In genomic region chr3:98085812-98086268, GRCm38 (mm10) we compare ENCODE assay signal across 8 mouse cellular contexts.
DNase-seq lines count a peak whose midpoint lies in the region; ATAC-seq and TF ChIP-seq lines count a peak whose summit lies in the region.

No protein-coding gene starts in this region.

- no peak overlapping the region for H3K4me2 ChIP-seq in embryonic facial prominence, embryonic 11.5 days (ENCODE audit: low read depth, low read length)
- no peak overlapping the region for H3K4me2 ChIP-seq in neural tube, embryonic 15.5 days

- H3K27ac ChIP-seq in kidney, adult 2 months (ENCODE audit: insufficient read depth, low read depth, low read length): no peak overlapping the region
- peak overlapping the region; percentile 75 for H3K27ac ChIP-seq in embryonic facial prominence, embryonic 11.5 days (replicated peaks; ENCODE audit: low read depth, low read length)
- peak overlapping the region; percentile 49; the same call in 1 of the 2 replicates for H3K27ac ChIP-seq in neural tube, embryonic 15.5 days (replicated peaks)

- no peaks in the 10 kb centered on the region for H3K36me3 ChIP-seq in kidney, adult 2 months (ENCODE audit: control insufficient read depth, insufficient read depth, low read length)
- H3K36me3 ChIP-seq in embryonic facial prominence, embryonic 11.5 days (replicated peaks; ENCODE audit: control insufficient read depth, insufficient read depth, low read depth, low read length): no peaks in the 10 kb centered on the region
- no peaks in the 10 kb centered on the region for H3K36me3 ChIP-seq in neural tube, embryonic 15.5 days

- no peak for TF ChIP-seq POLR2A in kidney, adult 2 months (IDR thresholded peaks at IDR 0.05; ENCODE audit: low read depth, low read length)

- H3K9me3 ChIP-seq in embryonic facial prominence, embryonic 11.5 days (replicated peaks; ENCODE audit: control insufficient read depth, low read length): no peaks in the 10 kb centered on the region
- H3K9me3 ChIP-seq in neural tube, embryonic 15.5 days (replicated peaks): no peaks in the 10 kb centered on the region

- H3K4me1 ChIP-seq in kidney, adult 2 months (ENCODE audit: control insufficient read depth, insufficient read depth, low read length): no peaks in the 10 kb centered on the region
- peaks cover 6% of the 10 kb centered on the region for H3K4me1 ChIP-seq in embryonic facial prominence, embryonic 11.5 days (ENCODE audit: control insufficient read depth, insufficient read depth, low read length)
- peaks cover 46% of the 10 kb centered on the region for H3K4me1 ChIP-seq in neural tube, embryonic 15.5 days

- intact Hi-C loops in heart, postnatal 25 days (cut with DNase I): no loop called here

- no peak for TF ChIP-seq CTCF in kidney, adult 2 months (conservative IDR thresholded peaks at IDR 0.05; ENCODE audit: insufficient read depth, insufficient read length, low read depth, low read length)

- no peaks in the 10 kb centered on the region for H3K27me3 ChIP-seq in kidney, adult 2 months (replicated peaks; ENCODE audit: control insufficient read depth, insufficient read depth, low read length)
- H3K27me3 ChIP-seq in embryonic facial prominence, embryonic 11.5 days (ENCODE audit: control insufficient read depth, insufficient read depth, low read length): no peaks in the 10 kb centered on the region
- no peaks in the 10 kb centered on the region for H3K27me3 ChIP-seq in neural tube, embryonic 15.5 days (replicated peaks)

- H3K4me3 ChIP-seq in kidney, adult 2 months (ENCODE audit: insufficient read depth, low read depth, low read length): no peak overlapping the region
- no peak overlapping the region for H3K4me3 ChIP-seq in embryonic facial prominence, embryonic 11.5 days (ENCODE audit: low read depth, low read length)
- H3K4me3 ChIP-seq in neural tube, embryonic 15.5 days (replicated peaks): no peak overlapping the region

- no peak overlapping the region for H3K9ac ChIP-seq in embryonic facial prominence, embryonic 11.5 days (replicated peaks; ENCODE audit: low read length)
- H3K9ac ChIP-seq in neural tube, embryonic 15.5 days (replicated peaks): no peak overlapping the region

- DNase-seq in kidney, adult 2 months: peak; percentile 22
- DNase-seq in kidney, adult 11 months: no peak
- peak; percentile 83 for DNase-seq in ES-CJ7 (ENCODE audit: low read depth, low spot score)
- DNase-seq in embryonic facial prominence, embryonic 11.5 days (ENCODE audit: low spot score): peak; percentile 34
- DNase-seq in heart, postnatal 25 days (ENCODE audit: low spot score): peak; percentile 45
- no peak for DNase-seq in frontal cortex, adult 2 months (ENCODE audit: extremely low spot score in 1 of 2, low spot score in 1 of 2)
- DNase-seq in right cerebral cortex, adult 2 months (ENCODE audit: low spot score in 2 of 2): no peak

- ATAC-seq in embryonic facial prominence, embryonic 11.5 days (replicated peaks; ENCODE audit: insufficient number of reproducible peaks, low FRiP score, low TSS enrichment, low read depth): peak; percentile 17; the same call in 1 of the 2 replicates
- ATAC-seq in neural tube, embryonic 15.5 days (ENCODE audit: low FRiP score): 0 out of 2 replicates have a peak, but pooled peaks have one; percentile 18

- 43% methylated on average over 5 of the region's 5 CpGs for WGBS in kidney, adult 2 months
- 34% methylated on average over 5 of the region's 5 CpGs for WGBS in embryonic facial prominence, embryonic 11.5 days
- 40% methylated on average over 5 of the region's 5 CpGs for WGBS in neural tube, embryonic 15.5 days

Comparison
In these comparisons a context has a peak if more than half of its experiments do, and no peak if none do; other contexts are left out.
1. DNase-seq: peak in kidney, adult 2 months (single experiment), ES-CJ7 (single experiment), embryonic facial prominence, embryonic 11.5 days (single experiment) and heart, postnatal 25 days (single experiment); none in kidney, adult 11 months (single experiment), frontal cortex, adult 2 months (0 of 2) and right cerebral cortex, adult 2 months (0 of 2).